Mouse (Mus musculus) left cerebral cortex, postnatal 25 days (tissue): ENCODE measurements around the gene Coro7. TPM values are rescaled to one million over a fixed set of nuclear protein-coding genes. Genes with fewer than 3 reads are reported as not detected.
"Not testable (repeated sequence)": the region's sequence is repeated elsewhere in the genome, so short reads cannot be mapped to it uniquely, and the experiment has no call there.

ENCODE experiments used
- DNase-seq, 2 experiments: peaks; one replicate each; pipeline ENCODE4 v3.0.0; 2022; ENCODE audit warnings: low spot score in 2 of 2, mixed read lengths in 1 of 2
- intact Hi-C: fragments of 180-260 bp; cut with DNase I; formaldehyde crosslinking; loops from one replicate; pipeline ENCODE4 v1.15.1; 2025
- total RNA-seq, 2 experiments: library from RNA; stranded (reverse); gene quantifications; 2 replicates each; pipeline ENCODE4 v1.2.3; 2021

Gene Coro7
- total RNA-seq: 10 to 100 TPM; 82.0 to 92.7 TPM

- intact Hi-C loops: no loop called here
Measured at GRCm38 (mm10) chr16:4679121-4680018, at the start of gene Coro7. Gene Coro7, minus strand, starts transcription at chr16:4679777.

DNA sequence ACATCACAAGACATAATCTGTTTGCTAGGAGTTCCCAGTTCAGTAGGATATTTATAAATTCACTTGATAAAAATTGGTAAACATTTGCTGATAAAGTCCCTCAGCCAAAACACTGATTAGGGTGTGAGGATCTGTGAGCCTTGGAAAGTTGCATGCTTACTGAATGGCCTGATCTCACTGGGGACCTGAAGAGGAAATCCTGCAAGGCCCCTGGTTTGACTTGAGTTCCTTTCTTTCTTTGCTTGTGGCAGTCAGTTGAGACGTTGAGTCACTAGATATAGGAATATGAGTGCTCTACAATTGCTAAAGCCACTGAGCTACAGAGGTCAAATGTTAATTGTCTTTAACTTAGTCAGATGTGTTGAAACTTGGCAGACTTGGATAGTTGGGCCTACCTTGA lies 48.4 kb upstream of the Coro7 start:
- intact Hi-C loops: no loop called here
- no peak for DNase-seq

More at GRCm38 (mm10) chr16:4679121-4680018, at the start of gene Coro7:
- peak; percentile 87 to 93 for DNase-seq

GRCm38 (mm10) chr16:4727526-4727925 lies 47.9 kb upstream of the Coro7 start:
- no peak for DNase-seq
- intact Hi-C loops: no loop called here

- intact Hi-C loops: no loop called here
Measured at GRCm38 (mm10) chr16:4726528-4727128, 47.1 kb upstream of the Coro7 start.

GRCm38 (mm10) chr16:4725780-4726527 lies 46.4 kb upstream of the Coro7 start, which contains the start of gene Hmox2:
Gene Hmox2, plus strand, starts transcription at chr16:4726361.
- intact Hi-C loops: no loop called here
- DNase-seq: peak; percentile 92 to 94

More at GRCm38 (mm10) chr16:4726528-4727128, 47.1 kb upstream of the Coro7 start:
- no peak for DNase-seq

GRCm38 (mm10) chr16:4725266-4725665 lies 45.7 kb upstream of the Coro7 start:
- intact Hi-C loops: no loop called here

DNA sequence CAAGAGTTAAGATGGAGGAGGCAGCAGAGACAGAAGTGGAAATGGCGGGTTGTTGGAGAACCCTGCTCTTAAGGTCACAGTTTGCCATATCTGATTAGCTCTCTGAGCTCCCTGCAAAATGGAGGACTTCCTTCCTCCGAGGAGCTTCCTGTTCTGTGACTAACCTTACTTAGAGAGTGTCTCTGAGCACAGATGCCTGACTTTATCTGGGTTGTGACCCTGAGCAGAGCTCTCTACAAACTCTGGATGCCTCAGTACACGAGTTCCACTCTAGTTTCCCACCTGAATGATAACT lies 43.3 kb upstream of the Coro7 start:
- DNase-seq: no peak
- intact Hi-C loops: no loop called here

More at GRCm38 (mm10) chr16:4725266-4725665, 45.7 kb upstream of the Coro7 start:
- no peak for DNase-seq

DNA sequence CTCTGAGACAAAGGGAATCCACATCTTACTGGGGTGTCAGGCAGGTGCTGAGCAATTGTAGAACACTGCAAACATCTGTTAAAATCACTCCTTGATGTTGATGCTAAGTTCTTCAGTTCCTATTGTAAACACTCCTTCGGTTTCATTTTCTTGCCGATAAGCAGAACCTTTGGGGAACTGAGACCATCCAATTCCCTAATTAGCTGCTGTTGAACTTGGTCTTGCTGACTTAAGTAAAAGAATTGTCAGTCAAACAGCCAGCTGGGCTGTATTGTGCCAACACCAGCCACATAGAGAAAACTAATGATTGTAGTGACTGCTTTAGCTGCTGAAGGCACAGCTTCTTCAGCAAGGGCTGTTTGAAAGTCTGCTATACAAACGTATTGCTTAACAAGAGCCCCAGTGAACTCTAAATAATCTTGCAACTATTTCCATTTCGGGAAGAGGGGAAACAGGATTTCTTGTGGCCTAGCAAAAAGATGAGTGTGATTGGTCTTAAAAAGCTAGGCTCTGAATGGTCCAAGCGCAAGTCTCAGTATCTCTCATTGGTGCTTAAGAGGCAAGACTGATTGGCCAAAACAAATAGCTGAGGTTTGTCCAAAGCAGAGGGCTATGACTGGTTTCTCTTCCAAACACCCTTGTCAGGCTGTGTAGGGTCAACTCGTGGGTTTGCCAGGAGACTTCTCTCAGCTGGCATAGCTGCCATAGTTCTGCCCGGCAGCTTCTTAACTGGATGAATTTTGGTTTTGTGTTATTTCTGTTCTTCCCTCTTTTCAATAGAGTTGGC lies 42.7 kb upstream of the Coro7 start:
- no peak for DNase-seq
- intact Hi-C loops: no loop called here

- DNase-seq: peak; percentile 61 to 74
Measured at GRCm38 (mm10) chr16:4718753-4719518, 39.4 kb upstream of the Coro7 start, which contains the start of gene Nmral1. Gene Nmral1, minus strand, starts transcription at chr16:4719356.

DNA sequence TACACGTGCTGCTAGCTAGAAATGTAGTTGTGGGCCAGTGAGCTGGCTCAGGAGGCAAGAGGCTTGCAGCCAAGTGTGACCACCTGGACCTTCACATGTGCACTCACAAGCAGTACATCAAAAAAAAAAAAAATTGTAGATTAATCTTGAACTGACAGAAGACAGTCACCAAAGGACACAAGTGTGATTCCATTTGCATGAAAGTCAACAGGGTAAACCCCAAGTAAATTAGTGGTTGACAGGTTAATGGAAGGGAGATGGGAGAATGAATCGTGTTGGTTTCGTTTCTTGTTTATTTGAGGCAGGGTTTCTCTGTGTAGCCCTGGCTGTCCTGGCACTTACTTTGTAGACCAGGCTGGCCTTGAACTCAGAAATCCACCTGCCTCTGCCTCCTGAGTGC lies 38.3 kb upstream of the Coro7 start:
- intact Hi-C loops: no loop called here
- no peak for DNase-seq

More at GRCm38 (mm10) chr16:4718753-4719518, 39.4 kb upstream of the Coro7 start, which contains the start of gene Nmral1:
- intact Hi-C loops: no loop called here

- intact Hi-C loops: no loop called here
- DNase-seq: no peak
Measured at GRCm38 (mm10) chr16:4713861-4714710, 34.5 kb upstream of the Coro7 start.

GRCm38 (mm10) chr16:4711173-4711572 lies 31.6 kb upstream of the Coro7 start:
- intact Hi-C loops: no loop called here
- no peak for DNase-seq

DNA sequence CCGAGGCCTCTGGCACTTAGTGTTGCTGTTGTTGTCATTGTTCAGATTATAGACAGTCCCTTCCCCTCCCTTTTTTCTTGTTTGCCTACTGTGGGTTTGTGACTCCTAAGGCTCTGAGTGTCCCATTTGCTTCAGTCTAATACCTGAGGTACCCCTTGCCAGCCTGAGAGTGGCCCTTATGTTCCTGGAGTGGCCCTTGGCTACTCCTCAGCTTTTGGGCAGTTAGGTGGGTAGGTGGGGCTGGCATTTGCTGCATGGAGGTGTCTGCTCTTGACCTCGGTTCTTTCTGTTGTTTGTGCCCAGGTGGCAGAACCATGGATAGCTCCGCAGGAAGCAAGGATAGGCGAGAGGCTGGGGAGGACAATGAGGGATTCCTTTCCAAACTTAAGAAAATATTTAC lies 26.0 kb upstream of the Coro7 start:
- intact Hi-C loops: no loop called here
- no peak for DNase-seq

DNA sequence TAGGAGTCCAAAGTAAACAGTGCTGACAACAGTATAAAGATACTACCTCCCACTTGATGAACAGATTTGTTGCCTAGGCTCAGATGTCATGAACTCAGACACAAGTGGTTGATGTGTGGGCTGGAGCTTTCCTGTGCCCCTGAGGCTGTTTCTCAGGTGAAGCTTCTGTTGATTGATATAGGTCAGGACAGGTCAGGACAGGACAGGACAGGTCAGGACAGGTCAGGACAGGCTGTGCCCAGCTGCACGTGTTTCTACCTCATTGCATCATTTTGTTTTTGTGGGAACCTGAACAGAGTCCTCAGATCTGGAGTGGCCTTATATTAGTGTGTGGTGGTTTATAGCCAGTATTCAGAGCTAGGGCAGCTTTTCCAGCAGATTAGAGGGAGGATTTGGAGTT lies 23.1 kb upstream of the Coro7 start:
- intact Hi-C loops: no loop called here

GRCm38 (mm10) chr16:4701211-4701610 lies 21.6 kb upstream of the Coro7 start:
- intact Hi-C loops: no loop called here
- DNase-seq: no peak

More for the DNA sequence above, 23.1 kb upstream of the Coro7 start:
- DNase-seq: no peak

DNA sequence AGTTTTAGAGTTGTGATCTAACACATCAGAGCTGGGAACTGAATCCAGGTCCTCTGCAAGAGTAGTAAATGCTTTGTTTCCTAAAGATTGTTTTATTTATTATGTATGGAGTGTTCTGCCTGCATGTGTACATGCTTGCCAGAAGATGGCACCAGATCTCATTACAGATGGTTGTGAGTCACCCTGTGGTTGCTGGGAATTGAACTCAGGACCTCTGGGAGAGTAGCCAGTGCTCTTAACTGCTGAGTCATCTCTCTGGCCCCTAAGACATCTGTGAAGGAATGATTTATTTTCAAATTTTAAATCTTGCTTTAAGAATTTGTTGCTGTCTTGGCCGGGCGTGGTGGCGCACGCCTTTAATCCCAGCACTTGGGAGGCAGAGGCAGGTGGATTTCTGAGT lies 9.8 kb upstream of the Coro7 start:
- intact Hi-C loops, DNase-seq: not testable (repeated sequence)

DNA sequence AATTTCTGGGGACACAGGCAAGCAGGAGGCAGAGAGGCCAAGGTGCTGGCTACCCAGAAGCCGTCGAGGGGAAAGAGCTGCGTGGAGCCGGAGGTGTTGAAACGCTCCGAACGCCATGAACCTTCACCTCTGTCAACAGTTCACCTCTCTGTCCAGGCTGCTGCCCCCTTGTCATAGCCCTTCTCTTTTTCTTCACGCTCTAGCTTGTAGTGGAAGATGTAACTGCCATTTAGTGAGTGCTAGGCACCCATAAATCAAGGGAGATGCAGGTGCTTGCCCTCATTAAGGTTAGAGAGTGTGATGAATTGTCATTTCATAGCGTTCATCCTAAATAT lies 4.8 kb upstream of the Coro7 start:
- intact Hi-C loops: no loop called here
- DNase-seq: no peak
